Mouse (Mus musculus): ENCODE results near the gene 1700113H08Rik.

Gene 1700113H08Rik

DNA sequence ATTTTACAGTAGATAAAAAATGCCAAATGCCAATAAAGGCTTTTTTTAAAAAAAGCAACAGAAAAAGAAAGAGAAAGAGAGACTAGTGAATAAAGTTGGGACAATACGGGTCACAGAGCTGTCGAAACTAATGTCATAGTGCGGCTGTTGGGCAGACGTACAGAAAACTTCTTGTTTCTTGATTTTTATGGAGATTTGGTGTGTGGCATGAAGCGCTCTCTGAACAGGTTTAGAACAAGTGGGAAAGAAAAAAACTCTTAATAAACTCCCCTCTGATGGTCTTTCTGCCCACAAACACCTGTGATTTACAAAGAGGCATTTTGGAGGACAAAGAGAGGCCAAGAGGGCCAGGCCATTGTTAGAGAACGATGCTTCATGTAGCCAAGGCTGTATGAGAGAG is 1.6 kb downstream of the 1700113H08Rik start:
- CTCF ChIA-PET, result interaction anchor here (0.7 kb wide), 1 partner anchor 24 kb away, joined by 3 read pairs; no protein-coding TSS in a partner anchor

GRCm38 (mm10) chr10:87084236-87084635 is 26.4 kb downstream of the 1700113H08Rik start:
- CTCF ChIA-PET, result no interaction called here

GRCm38 (mm10) chr10:87087646-87088045 is 29.8 kb downstream of the 1700113H08Rik start:
- CTCF ChIA-PET, result no interaction called here

DNA sequence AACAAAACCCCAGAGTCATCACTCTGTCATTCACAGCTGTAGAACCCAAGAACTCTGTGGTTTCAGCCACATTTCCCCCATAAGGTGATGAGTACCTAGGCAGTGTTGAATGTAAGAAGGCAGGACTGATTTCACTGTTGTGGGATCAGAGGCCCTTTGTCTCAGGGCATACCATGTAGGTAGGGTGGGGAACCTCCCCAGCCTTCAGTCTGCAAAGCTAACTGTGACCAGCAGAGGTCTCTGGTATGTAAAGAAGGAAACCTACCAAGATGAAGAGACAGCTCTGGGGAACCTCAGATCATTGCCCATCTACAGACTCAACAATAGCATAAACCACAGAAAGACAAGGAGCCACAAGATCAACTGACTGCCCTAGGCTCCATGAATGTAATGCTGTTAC is 36.4 kb downstream of the 1700113H08Rik start:
- CTCF ChIA-PET, result interaction anchor here (0.9 kb wide), 1 partner anchor 11 kb away, joined by 3 read pairs; no protein-coding TSS in a partner anchor

DNA sequence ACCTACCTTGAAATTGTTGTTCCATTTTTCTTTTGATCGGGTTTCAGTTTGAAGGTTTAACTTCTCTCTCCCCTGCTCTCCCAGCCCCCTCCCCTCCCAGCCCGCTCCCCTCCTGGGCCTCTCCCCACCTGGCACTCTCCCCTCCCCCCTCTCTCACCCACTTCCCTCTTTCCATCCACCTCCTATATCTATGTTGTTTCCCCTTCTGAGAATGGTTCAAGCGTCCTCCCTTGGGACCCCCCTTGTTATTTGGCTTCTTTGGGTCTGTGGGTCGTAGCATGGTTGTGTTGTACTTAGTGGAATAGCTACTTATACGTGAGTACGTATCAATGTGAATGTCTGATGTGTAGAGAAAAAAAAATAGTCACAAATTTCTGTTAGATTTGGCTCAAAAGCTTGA is 40.9 kb downstream of the 1700113H08Rik start:
- CTCF ChIA-PET, result no interaction called here

- CTCF ChIA-PET, result no interaction called here
Observed at GRCm38 (mm10) chr10:87100668-87101067, 42.8 kb downstream of the 1700113H08Rik start.

DNA sequence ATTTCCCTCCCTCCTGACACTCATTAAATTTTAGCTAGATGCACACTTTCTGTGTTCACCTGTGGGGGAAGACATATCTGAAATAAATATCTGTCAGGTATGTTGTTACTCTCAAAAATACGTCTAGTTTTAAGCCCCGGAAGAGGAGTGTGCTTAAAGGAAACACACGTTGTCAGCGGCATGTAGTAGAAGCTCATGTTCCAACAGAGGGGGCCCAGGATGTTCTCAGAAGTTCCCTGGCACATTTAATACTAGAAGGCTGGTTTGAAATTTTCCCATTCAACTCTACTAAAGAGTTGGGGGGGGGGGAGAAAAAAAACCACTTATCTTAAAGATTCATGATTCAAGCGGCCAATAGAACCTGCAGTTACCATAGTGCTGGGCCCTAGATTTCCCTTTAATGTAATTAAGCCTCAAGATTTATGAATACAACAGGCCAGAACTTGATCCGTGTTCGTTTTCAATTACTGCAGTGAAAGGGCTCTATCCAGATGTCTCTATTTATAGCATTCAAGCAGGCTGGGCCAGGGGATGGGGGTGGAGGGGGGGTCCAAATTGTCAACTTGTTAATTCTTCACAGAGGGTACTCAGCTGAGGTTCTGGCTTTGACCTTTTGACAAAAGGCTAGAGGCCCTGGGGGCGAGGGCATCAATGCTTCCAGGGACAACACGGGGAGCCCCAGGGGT is 43.6 kb downstream of the 1700113H08Rik start:
- CTCF ChIA-PET, result no interaction called here

DNA sequence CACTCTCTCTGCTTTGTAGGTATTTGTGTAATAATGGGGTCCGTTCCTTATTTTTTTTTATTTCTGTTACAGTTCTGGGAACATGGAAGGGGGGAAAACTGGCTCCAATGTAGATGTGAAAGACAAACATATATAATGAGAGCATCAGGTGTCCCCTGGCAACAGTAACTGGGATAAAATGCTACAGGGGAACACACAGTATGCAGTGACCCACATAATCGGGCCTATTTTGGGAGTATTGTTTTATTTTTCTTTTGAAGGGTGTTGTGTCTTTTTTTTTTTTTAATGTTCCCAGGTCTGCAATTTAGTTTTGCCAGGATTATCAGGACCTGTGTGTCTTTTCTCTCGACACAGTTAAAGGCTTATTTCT is 44.1 kb downstream of the 1700113H08Rik start:
- CTCF ChIA-PET, result no interaction called here

DNA sequence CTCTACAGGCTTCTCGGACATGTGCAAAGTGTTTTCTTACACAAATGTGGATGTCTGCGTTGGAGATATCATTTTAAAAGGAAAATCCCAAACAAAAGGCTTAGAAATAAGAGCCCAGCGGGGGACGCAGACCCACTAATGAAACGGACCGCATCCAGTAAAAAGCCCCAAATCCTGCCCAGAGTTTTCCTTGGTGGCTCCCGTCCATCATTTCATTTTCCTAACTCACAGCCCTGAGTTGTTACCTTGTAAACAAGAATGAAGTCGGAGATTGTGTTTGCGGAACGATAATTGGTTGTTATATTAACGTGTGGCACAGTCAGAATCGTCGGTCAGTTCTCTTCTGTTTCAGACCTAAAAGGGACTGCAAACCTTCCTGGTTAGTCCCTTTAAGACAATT is 44.6 kb downstream of the 1700113H08Rik start:
- CTCF ChIA-PET, result no interaction called here

DNA sequence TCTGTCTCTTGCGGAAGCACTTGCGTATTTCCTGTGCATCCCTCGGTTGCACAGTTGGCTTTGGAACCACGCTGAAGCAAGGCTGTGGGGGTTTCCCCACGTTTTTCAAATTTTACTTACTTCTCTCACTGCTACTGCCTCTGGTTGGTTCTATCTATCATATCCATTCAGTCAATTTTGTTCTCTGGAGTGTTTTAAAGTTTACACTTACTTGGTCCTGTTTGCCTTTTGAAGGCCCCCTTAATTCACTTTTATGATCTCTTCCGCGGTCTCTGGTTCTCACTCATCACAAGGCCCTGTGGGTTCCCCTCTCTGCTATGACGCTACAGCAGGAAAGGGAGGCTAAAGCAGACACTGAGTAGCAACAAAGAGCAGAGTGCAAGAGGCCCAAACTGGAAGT is 45.4 kb downstream of the 1700113H08Rik start:
- CTCF ChIA-PET, result no interaction called here

DNA sequence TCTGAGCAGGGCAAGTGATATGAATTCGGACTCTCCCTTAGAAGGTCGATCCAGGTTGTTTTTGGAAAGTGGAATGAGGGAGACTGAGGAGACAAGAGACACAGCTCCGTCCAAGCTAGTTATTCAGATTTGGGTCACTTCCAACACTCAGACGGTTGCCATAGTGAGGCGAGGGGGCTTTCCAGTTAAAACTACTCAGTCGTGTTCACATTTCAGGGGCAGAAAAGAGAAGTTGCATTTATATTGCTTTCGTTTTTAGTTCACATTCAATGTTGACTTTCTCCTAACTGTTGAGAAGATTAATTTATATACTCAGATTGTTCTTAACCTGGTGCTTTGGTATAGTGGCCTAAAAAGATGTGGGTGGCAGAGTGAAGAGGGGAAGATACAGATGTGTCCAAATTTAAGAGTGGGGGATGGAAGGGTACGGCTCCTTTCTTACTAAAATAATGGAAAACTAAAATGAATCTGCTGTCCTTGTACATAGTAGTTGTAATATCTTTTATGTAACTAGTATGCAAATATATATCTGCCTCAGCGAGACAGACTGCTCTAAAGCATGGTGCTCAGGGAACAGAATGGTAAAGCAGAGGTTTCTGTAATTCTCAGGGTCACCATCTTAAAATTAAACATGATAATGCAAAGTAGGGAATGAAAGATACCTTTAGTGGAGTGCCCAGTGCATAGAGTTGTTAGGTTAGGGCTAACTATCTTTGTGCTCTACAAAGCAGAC is 49.9 kb downstream of the 1700113H08Rik start:
- CTCF ChIA-PET, result no interaction called here

- CTCF ChIA-PET, result no interaction called here
Observed at GRCm38 (mm10) chr10:87108333-87108732, 50.5 kb downstream of the 1700113H08Rik start.

DNA sequence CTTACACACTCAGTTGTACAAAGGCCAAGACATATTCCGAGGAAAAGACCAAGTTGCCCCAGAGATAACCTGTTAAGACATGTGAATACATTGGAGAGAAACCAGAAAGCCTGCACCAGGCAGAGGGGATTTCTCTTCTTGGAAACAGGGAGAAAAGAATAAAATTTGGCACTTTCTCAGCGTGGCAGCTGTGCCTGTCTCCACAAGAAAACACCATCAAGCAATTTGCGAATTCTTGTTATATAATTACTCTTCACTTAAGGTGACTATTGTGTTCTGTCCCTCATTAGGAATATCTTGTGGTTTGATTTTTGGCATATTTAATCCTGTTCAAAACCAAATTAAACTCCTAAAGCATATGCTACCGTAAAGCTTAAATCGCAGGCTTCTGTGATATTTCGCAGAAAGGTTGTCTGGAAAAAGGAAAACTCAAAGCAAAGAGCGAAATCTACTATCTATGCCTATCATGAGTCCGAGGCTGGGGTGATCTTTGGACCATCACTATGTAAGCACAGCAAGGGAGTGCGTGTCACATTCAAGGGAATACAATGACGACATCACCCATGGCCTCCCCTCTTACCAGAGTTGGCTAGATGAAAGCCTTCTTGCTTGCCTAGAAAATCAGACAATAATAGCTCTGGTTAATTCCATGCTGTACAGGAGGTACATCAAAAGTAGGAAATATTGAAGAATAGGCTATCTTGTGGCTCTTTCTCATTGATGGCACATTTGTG is 51.4 kb downstream of the 1700113H08Rik start:
- CTCF ChIA-PET, result interaction anchor here (0.8 kb wide), 1 partner anchor 16 kb away, joined by 4 read pairs; no protein-coding TSS in a partner anchor

- CTCF ChIA-PET, result no interaction called here
Observed at GRCm38 (mm10) chr10:87110909-87111308, 53.1 kb downstream of the 1700113H08Rik start.

DNA sequence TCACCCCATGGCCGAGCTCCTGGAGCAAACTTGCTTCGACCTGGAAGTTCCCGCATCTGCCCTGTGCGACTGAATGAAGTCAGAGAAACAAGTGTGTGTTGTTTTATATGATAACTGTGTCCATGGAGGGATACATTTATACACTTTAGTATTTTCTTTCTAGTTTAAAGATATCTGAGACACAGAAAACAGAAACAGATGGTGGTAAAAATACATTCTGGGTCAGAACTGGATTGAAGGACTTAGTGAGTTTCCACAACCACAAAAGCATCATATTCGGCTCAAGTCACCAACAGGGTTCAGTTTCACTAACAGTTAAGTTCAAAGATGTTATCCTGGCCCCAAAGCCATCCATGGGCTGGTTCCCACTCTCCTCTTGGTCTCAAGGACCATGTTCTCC is 67.2 kb downstream of the 1700113H08Rik start:
- CTCF ChIA-PET, result no interaction called here

DNA sequence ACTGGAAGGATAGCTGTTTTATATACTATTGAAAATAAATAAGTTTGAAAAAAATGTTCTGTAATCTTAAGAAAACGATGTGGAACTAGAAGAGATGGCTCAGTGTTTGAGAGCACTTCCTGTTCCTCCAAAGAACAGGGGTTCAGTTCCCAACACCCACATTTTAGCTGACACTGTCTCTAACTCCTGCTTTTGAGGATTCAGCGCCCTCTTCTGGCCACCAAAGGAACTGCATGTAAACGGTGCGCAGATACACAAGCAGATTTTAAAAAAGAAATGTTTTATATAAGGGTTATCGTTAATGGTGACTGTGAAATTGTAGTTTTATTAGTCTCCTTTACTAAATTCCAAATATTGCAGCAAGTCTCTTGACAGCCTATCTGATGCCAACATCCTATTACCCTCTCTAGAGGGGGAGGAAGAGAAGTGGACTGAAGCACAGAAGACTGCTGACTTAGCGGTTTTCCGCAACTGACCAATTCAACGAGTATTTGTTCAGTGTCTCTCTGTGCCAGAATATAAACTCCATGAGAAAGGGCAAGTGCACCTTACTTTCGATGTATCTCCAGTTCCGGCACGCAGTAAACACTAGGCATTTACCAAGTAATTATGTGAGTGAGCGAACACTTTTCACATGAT is 68.5 kb downstream of the 1700113H08Rik start:
- CTCF ChIA-PET, result interaction anchor here (1.2 kb wide), 1 partner anchor 30 kb away, joined by 5 read pairs; no protein-coding TSS in a partner anchor

GRCm38 (mm10) chr10:87151050-87151449 is 93.2 kb downstream of the 1700113H08Rik start:
- CTCF ChIA-PET, result no interaction called here

GRCm38 (mm10) chr10:87153731-87154505 is 96.1 kb downstream of the 1700113H08Rik start:
- CTCF ChIA-PET, result no interaction called here

DNA sequence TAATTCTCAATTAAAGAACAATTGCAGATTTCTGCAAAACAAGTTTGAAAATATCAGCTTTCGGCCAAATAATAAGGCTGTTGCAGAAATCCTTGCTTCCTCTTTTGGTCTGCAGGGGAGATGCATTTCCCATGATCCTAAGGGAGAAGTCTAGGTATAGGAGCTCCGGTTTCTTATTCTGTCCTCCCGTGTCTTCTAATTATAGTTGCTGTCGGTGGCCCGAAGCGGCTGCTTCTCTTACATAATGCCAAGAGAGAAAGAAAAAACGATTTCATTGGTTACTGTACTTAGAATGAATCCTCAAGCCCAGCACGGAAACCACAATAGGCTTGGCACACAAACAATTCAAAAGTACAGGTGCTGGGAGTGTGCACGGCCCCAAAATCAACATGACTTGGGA is 101.9 kb downstream of the 1700113H08Rik start:
- CTCF ChIA-PET, result no interaction called here

DNA sequence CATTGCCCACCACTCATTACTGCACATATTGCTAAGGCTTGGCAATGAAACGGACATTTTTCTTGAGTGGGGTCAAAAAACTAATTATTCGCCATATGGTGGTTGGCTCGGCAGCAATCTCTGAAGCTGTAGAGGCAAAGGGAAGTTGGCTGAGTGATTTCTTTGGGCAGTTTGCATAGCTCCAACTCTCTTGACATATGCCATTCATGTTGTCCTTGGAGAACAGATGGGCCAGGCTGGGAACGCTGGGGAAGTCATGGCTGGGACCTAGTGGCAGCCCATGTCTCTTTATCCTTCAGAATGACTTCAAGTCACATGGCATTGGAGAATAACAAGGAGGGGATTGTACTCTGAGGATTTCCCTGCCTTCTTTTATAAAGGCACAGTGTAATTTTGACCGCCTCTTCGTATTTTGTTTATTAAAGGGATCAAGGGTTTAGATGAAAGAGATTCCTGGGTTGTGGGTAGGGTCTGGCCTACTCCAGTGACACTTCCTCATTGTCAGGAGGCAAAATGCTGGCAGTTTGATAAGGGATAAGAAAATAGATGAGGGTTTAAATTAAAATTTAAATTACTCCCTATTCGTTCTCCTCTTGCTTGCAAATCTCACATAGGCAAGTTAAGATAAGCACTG is 138.4 kb downstream of the 1700113H08Rik start:
- CTCF ChIA-PET, result no interaction called here

DNA sequence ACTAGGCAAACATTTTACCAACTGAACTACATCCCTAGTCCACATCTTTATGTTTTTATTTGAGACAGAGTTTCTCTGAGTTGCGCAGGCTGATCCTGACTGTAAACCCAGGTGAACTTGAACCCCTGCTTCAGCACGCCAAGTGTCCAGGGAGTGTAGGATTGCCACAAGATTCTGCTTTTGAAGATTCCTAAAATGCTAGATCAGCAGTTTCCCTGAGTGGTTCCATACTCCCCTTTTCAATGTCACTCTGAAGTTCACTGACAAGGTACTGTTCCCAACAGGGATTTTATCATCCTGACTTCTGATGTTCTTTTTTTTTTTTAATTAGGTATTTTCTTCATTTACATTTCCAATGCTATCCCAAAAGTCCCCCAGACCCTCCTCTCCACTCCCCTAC is 140.9 kb downstream of the 1700113H08Rik start:
- CTCF ChIA-PET, result no interaction called here

All from spleen, embryonic (tissue).